In genomic region chr6:17842759-17843158, GRCm38 (mm10) we compare ENCODE assay signal across 8 mouse cellular contexts.
A peak's percentile ranks its signal among the peaks of the same experiment; 100 is the strongest.
DNase-seq lines count a peak whose midpoint lies in the region; ATAC-seq and TF ChIP-seq lines count a peak whose summit lies in the region.

No protein-coding gene starts in this region.

- no peak for TF ChIP-seq CTCF in thymus, adult 2 months (IDR thresholded peaks at IDR 0.05; ENCODE audit: borderline replicate concordance, control insufficient read depth, extremely low read depth, insufficient read depth, low read length, poor library complexity)

- no peaks in the 10 kb centered on the region for H3K27me3 ChIP-seq in heart, embryonic 12.5 days (replicated peaks)
- no peaks in the 10 kb centered on the region for H3K27me3 ChIP-seq in thymus, adult 2 months (ENCODE audit: control insufficient read depth, insufficient read depth, low read length)

- DNase-seq in heart, adult 8-10 months (ENCODE audit: low spot score), result peak; percentile 41
- peak; percentile 44 for DNase-seq in thymus, adult 2 months
- no peak for DNase-seq in thymus, adult 18-20 months
- peak; percentile 63 for DNase-seq in cerebellum, adult 9-10 months

- TF ChIP-seq POLR2A in thymus, adult 2 months (IDR thresholded peaks at IDR 0.05; ENCODE audit: control insufficient read depth, extremely low read depth, insufficient read depth, low read length, poor library complexity), result no peak

- ATAC-seq in heart, embryonic 12.5 days (ENCODE audit: insufficient number of reproducible peaks, low FRiP score), result no peak
- peak; percentile 76 for ATAC-seq in inflammation-experienced regulatory T-cells, adult 6 months
- peak; percentile 72; the same call in 1 of the 2 replicates for ATAC-seq in megakaryocyte-erythroid progenitor cell, adult 5-6 weeks (replicated peaks; ENCODE audit: low FRiP score, low TSS enrichment, poor library complexity, severe bottlenecking)
- ATAC-seq in monocyte, adult 5-6 weeks (replicated peaks; ENCODE audit: insufficient number of reproducible peaks, low FRiP score, low TSS enrichment, poor library complexity, severe bottlenecking), result no peak

- H3K4me2 ChIP-seq in heart, embryonic 12.5 days, result no peak overlapping the region

- peaks cover 8% of the 10 kb centered on the region for H3K4me1 ChIP-seq in heart, embryonic 12.5 days (replicated peaks)
- H3K4me1 ChIP-seq in thymus, adult 2 months (replicated peaks; ENCODE audit: control insufficient read depth, insufficient read depth, low read length), result no peaks in the 10 kb centered on the region

- H3K9ac ChIP-seq in heart, embryonic 12.5 days, result no peak overlapping the region

- WGBS in heart, embryonic 12.5 days, result 43% methylated on average over 3 of the region's 3 CpGs
- WGBS in thymus, adult 2 months, result 53% methylated on average over 3 of the region's 3 CpGs

- peaks cover 18% of the 10 kb centered on the region; the same call in 1 of the 2 replicates for H3K36me3 ChIP-seq in heart, embryonic 12.5 days
- H3K36me3 ChIP-seq in thymus, adult 2 months (ENCODE audit: control insufficient read depth, insufficient read depth, low read length), result no peaks in the 10 kb centered on the region

- no peak overlapping the region for H3K4me3 ChIP-seq in heart, embryonic 12.5 days
- no peak overlapping the region for H3K4me3 ChIP-seq in thymus, adult 2 months (ENCODE audit: control insufficient read depth, insufficient read depth, low read length)

- no peak overlapping the region for H3K27ac ChIP-seq in heart, embryonic 12.5 days (ENCODE audit: poor library complexity, severe bottlenecking)
- H3K27ac ChIP-seq in thymus, adult 2 months (ENCODE audit: control insufficient read depth, insufficient read depth, low read length), result no peak overlapping the region

- H3K9me3 ChIP-seq in heart, embryonic 12.5 days (replicated peaks), result no peaks in the 10 kb centered on the region

Comparison
In these comparisons a context has a peak if more than half of its experiments do, and no peak if none do; other contexts are left out.
1. DNase-seq: peak in heart, adult 8-10 months (single experiment), thymus, adult 2 months (single experiment) and cerebellum, adult 9-10 months (single experiment); none in thymus, adult 18-20 months (0 of 2).
2. ATAC-seq: peak in inflammation-experienced regulatory T-cells, adult 6 months (single experiment) and megakaryocyte-erythroid progenitor cell, adult 5-6 weeks (single experiment); none in heart, embryonic 12.5 days (single experiment) and monocyte, adult 5-6 weeks (single experiment).